Mouse (Mus musculus): ENCODE data around the gene Prr11. TPM values are rescaled to one million over a fixed set of nuclear protein-coding genes. Genes with fewer than 3 reads are reported as not detected.

Prr11 gene
- polyA plus RNA-seq, 1 experiment, result 5.7 TPM

DNA sequence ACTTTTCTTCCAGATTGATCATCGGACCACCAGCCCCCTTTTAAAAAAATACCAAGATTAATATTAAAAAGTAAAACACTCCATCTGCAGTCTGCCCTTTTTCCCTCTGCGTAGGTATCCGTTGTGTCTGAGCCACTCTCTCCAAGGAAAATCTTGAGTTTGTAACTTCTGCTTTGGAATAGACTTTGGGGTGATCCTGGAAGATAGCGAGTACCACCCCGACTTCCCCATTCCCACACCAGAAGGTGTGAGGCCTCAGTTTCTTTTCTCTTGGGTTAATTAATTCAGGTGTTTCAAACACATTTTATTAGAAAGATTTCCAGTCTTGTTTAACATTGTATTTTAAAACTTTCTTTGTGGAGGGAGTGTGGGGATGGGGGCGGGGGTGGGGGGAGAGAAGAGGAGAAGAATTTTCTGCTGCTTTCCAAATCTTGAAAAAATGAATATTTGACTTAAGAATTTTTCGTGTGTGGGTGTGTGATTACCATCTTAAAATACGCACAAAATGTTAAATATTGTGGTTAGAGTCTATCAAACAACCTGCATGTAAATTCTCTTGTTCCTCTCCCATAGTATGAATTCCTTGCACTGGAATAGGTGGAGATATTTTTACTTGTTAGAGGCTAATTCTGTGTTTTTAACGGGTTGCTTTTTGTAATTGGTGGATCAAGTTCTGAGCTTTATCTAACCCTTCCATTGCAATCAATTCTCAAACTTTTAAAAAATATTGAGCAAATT, 1.8 kb upstream of the Prr11 start:
- no peak overlapping the region for H3K27ac ChIP-seq (ENCODE audit: control insufficient read depth, insufficient read depth, low read depth, low read length)
- peak overlapping the region; percentile 93; the same call in 1 of the 2 replicates for H3K4me3 ChIP-seq (ENCODE audit: control insufficient read depth, low read depth, low read length)
- no peaks in the 10 kb centered on the region for H3K36me3 ChIP-seq (ENCODE audit: control insufficient read depth, insufficient read depth, low read length)
- no peaks in the 10 kb centered on the region for H3K4me1 ChIP-seq (ENCODE audit: control insufficient read depth, insufficient read depth, low read length)
- no peaks in the 10 kb centered on the region for H3K27me3 ChIP-seq (ENCODE audit: control insufficient read depth, insufficient read depth, low read length)
- TF ChIP-seq POLR2A (IDR thresholded peaks at IDR 0.05; ENCODE audit: control insufficient read depth, low read depth, low read length), result no peak
- TF ChIP-seq CTCF (IDR thresholded peaks at IDR 0.05; ENCODE audit: control insufficient read depth, insufficient read depth, insufficient replicate concordance, low read depth, low read length), result no peak

DNA sequence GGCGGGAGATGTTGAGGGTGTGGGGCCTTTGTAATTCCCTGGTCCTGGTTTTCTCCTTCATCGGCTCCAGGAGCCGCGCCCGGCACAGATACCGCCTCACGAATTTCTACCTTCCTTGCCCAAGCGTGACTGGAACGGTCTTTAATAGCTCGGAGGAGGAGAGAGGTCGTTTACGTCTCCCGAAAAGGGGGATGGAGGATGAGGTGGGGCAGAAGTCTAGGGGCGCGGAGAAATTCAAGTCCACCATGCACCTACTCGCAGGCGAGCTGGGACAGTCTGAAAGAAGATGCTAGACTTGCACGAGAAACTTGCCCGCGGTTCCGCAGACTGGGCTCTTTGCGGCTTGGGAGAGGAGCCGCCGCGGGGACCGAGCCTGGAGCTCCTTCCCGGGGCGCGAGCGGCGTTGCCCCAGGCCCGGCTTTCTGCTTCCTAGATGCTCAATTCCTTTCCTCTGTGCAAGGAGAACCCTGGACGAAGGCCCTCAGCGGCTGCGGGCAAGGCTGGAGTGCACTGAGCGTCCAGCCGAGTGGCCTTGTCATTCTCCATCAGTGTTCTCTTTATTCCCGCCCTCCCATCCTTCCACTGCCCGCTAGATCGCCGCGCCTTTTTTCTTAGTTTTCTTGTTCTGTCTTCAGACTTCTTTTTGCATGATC, 1.1 kb upstream of the Prr11 start:
- Histone ChIP-seq H3K27ac (ENCODE audit: control insufficient read depth, insufficient read depth, low read depth, low read length) (peak overlapping the region; percentile 97), H3K4me3 (ENCODE audit: control insufficient read depth, low read depth, low read length) (peak overlapping the region; percentile 93), H3K36me3 (ENCODE audit: control insufficient read depth, insufficient read depth, low read length) (no peaks in the 10 kb centered on the region), H3K4me1 (ENCODE audit: control insufficient read depth, insufficient read depth, low read length) (no peaks in the 10 kb centered on the region), H3K27me3 (ENCODE audit: control insufficient read depth, insufficient read depth, low read length) (no peaks in the 10 kb centered on the region)
- TF ChIP-seq CTCF (IDR thresholded peaks at IDR 0.05; ENCODE audit: control insufficient read depth, insufficient read depth, insufficient replicate concordance, low read depth, low read length), result no peak
- TF ChIP-seq POLR2A (IDR thresholded peaks at IDR 0.05; ENCODE audit: control insufficient read depth, low read depth, low read length), result no peak

GRCm38 (mm10) chr11:87108755-87109518, 429 bp upstream of the Prr11 start, which contains the start of gene Ska2:
TSS of gene Ska2 (plus strand) at chr11:87109234.
- no peaks in the 10 kb centered on the region for H3K4me1 ChIP-seq (ENCODE audit: control insufficient read depth, insufficient read depth, low read length)
- H3K27ac ChIP-seq (ENCODE audit: control insufficient read depth, insufficient read depth, low read depth, low read length), result peak within 1 kb of the TSS; percentile 97
- no peaks in the 10 kb centered on the region for H3K27me3 ChIP-seq (ENCODE audit: control insufficient read depth, insufficient read depth, low read length)
- no peaks in the 10 kb centered on the region for H3K36me3 ChIP-seq (ENCODE audit: control insufficient read depth, insufficient read depth, low read length)
- TF ChIP-seq POLR2A (IDR thresholded peaks at IDR 0.05; ENCODE audit: control insufficient read depth, low read depth, low read length), result peak; percentile 37; the same call in 1 of the 2 replicates
- TF ChIP-seq CTCF (IDR thresholded peaks at IDR 0.05; ENCODE audit: control insufficient read depth, insufficient read depth, insufficient replicate concordance, low read depth, low read length), result no peak
- H3K4me3 ChIP-seq (ENCODE audit: control insufficient read depth, low read depth, low read length), result peak within 1 kb of the TSS; percentile 93

DNA sequence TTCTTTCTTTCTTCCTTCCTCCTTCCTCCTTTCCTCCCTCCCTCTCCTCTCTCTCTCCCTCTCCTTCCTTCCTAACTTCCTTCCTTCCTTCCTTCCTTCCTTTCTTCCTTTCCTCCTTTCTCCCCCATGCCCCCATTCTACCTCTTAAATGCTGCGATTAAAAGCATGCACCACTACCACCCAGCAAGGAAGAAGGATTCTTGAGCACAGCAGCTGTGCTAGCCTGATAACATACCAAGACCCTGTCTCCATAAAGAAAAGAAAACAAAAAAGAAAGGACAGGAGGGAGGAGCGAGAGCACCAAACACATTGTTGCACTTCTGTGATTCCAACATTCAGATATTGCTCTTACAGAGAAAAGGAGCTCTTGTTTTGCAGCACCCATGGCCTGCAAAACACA, 21.4 kb downstream of the Prr11 start:
- no peaks in the 10 kb centered on the region for H3K27me3 ChIP-seq (ENCODE audit: control insufficient read depth, insufficient read depth, low read length)
- H3K36me3 ChIP-seq (ENCODE audit: control insufficient read depth, insufficient read depth, low read length), result peaks cover 1% of the 10 kb centered on the region; the same call in 1 of the 2 replicates
- peak overlapping the region; percentile 99 for H3K4me3 ChIP-seq (ENCODE audit: control insufficient read depth, low read depth, low read length)
- peaks cover 9% of the 10 kb centered on the region for H3K4me1 ChIP-seq (ENCODE audit: control insufficient read depth, insufficient read depth, low read length)
- H3K27ac ChIP-seq (ENCODE audit: control insufficient read depth, insufficient read depth, low read depth, low read length), result peak overlapping the region; percentile 83
- TF ChIP-seq POLR2A (IDR thresholded peaks at IDR 0.05; ENCODE audit: control insufficient read depth, low read depth, low read length) (no peak), CTCF (IDR thresholded peaks at IDR 0.05; ENCODE audit: control insufficient read depth, insufficient read depth, insufficient replicate concordance, low read depth, low read length) (no peak)

DNA sequence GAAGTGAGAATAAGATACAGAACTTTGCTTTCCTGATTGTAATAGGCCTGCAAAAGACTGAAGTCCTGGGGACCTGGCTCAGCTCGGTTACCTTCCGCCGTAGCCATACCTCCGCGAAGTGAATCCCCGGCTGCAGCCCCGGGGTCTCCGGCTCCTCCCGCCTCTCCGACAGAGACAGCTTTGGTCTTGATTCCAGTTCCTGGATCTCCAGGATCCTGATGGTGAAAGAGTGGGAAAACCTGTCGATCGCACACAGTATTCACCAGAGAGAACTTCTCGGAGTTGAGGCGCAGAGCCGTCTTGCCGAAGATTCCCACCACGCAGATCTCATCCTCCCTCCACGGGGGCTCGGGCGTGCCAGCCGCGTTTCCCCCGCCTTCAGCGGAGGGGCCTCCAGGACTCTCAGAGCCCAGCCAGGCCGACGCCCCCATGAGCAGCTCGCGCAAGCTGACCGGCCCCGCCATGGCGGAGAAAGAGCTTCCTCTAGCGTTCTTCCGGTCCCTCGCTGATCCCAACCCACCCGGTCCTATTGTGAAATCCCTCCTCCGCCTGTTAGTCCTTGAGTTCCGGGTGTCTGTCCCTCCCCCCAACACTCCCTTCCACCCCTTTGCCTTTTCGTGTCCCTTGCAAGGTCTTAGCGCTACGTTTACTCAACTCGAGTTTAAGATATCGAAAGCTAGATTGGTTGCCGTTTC, 22.1 kb downstream of the Prr11 start, which contains the start of gene Smg8:
Gene Smg8, minus strand, starts transcription at position 485 of the 695 bp plus-strand sequence.
- peak within 1 kb of the TSS; percentile 83 for H3K27ac ChIP-seq (ENCODE audit: control insufficient read depth, insufficient read depth, low read depth, low read length)
- peaks cover 9% of the 10 kb centered on the region for H3K4me1 ChIP-seq (ENCODE audit: control insufficient read depth, insufficient read depth, low read length)
- H3K4me3 ChIP-seq (ENCODE audit: control insufficient read depth, low read depth, low read length), result peak within 1 kb of the TSS; percentile 99
- H3K27me3 ChIP-seq (ENCODE audit: control insufficient read depth, insufficient read depth, low read length), result no peaks in the 10 kb centered on the region
- TF ChIP-seq POLR2A (IDR thresholded peaks at IDR 0.05; ENCODE audit: control insufficient read depth, low read depth, low read length) (peak; percentile 78; the same call in 1 of the 2 replicates), CTCF (IDR thresholded peaks at IDR 0.05; ENCODE audit: control insufficient read depth, insufficient read depth, insufficient replicate concordance, low read depth, low read length) (0 out of 2 replicates have a peak, but pooled peaks have one; percentile 6)
- H3K36me3 ChIP-seq (ENCODE audit: control insufficient read depth, insufficient read depth, low read length), result peaks cover 3% of the 10 kb centered on the region

DNA sequence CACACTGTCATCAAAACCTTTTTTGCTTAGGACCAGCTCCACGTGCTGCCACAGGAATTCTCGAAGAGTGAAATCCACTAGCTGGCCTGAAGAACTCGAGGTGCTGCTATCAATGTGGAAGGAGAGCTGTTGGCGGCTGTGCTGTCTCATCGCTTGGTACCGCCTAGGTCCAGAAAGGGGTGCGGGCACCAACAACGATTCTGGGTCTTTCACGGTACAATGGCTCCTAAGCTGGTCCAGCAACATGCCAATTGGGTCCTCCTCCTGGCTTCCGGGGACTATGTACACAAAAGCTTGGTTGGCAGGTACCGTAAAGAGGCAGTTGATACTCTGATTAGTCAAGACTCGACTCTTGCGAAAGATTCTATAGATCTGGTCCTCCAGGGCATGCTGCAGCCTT, 23.0 kb downstream of the Prr11 start:
- Histone ChIP-seq H3K27me3 (ENCODE audit: control insufficient read depth, insufficient read depth, low read length) (no peaks in the 10 kb centered on the region), H3K4me3 (ENCODE audit: control insufficient read depth, low read depth, low read length) (peak overlapping the region; percentile 99), H3K4me1 (ENCODE audit: control insufficient read depth, insufficient read depth, low read length) (peaks cover 9% of the 10 kb centered on the region), H3K27ac (ENCODE audit: control insufficient read depth, insufficient read depth, low read depth, low read length) (0 out of 2 replicates have a peak overlapping the region, but pooled peaks have one; percentile 21), H3K36me3 (ENCODE audit: control insufficient read depth, insufficient read depth, low read length) (peaks cover 4% of the 10 kb centered on the region)
- no peak for TF ChIP-seq CTCF (IDR thresholded peaks at IDR 0.05; ENCODE audit: control insufficient read depth, insufficient read depth, insufficient replicate concordance, low read depth, low read length)
- TF ChIP-seq POLR2A (IDR thresholded peaks at IDR 0.05; ENCODE audit: control insufficient read depth, low read depth, low read length), result no peak

Data from testis, adult 2 months (tissue).